Mouse (Mus musculus): ENCODE data around the gene Zbtb2.
A peak's percentile ranks its signal among the peaks of the same experiment; 100 is the strongest.

The Zbtb2 gene

GRCm38 (mm10) chr10:4386609-4387591, 1.0 kb downstream of the Zbtb2 start:
- peak; percentile 97 for DNase-seq (ENCODE audit: low read depth, low spot score)

GRCm38 (mm10) chr10:4384244-4384643, 3.7 kb downstream of the Zbtb2 start:
- DNase-seq (ENCODE audit: low read depth, low spot score), result no peak

GRCm38 (mm10) chr10:4380748-4381147, 7.2 kb downstream of the Zbtb2 start:
- DNase-seq (ENCODE audit: low read depth, low spot score), result no peak

GRCm38 (mm10) chr10:4376931-4377330, 11.0 kb downstream of the Zbtb2 start:
- DNase-seq (ENCODE audit: low read depth, low spot score), result no peak

- DNase-seq (ENCODE audit: low read depth, low spot score), result no peak
Measured at GRCm38 (mm10) chr10:4376461-4376860, 11.4 kb downstream of the Zbtb2 start.

- DNase-seq (ENCODE audit: low read depth, low spot score), result no peak
Measured at GRCm38 (mm10) chr10:4375267-4375666, 12.6 kb downstream of the Zbtb2 start.

- no peak for DNase-seq (ENCODE audit: low read depth, low spot score)
Measured at GRCm38 (mm10) chr10:4374734-4375133, 13.2 kb downstream of the Zbtb2 start.

- no peak for DNase-seq (ENCODE audit: low read depth, low spot score)
Measured at GRCm38 (mm10) chr10:4374239-4374638, 13.7 kb downstream of the Zbtb2 start.

GRCm38 (mm10) chr10:4373558-4373957, 14.3 kb downstream of the Zbtb2 start:
- no peak for DNase-seq (ENCODE audit: low read depth, low spot score)

GRCm38 (mm10) chr10:4372011-4372410, 15.9 kb downstream of the Zbtb2 start:
- no peak for DNase-seq (ENCODE audit: low read depth, low spot score)

GRCm38 (mm10) chr10:4370105-4370504, 17.8 kb downstream of the Zbtb2 start:
- no peak for DNase-seq (ENCODE audit: low read depth, low spot score)

GRCm38 (mm10) chr10:4364618-4365017, 23.3 kb downstream of the Zbtb2 start:
- DNase-seq (ENCODE audit: low read depth, low spot score), result no peak

GRCm38 (mm10) chr10:4357435-4357834, 30.5 kb downstream of the Zbtb2 start:
- no peak for DNase-seq (ENCODE audit: low read depth, low spot score)

GRCm38 (mm10) chr10:4356640-4357039, 31.3 kb downstream of the Zbtb2 start:
- DNase-seq (ENCODE audit: low read depth, low spot score), result no peak

- no peak for DNase-seq (ENCODE audit: low read depth, low spot score)
Measured at GRCm38 (mm10) chr10:4355882-4356451, 31.9 kb downstream of the Zbtb2 start.

GRCm38 (mm10) chr10:4354371-4355260, 33.3 kb downstream of the Zbtb2 start:
- peak; percentile 71 for DNase-seq (ENCODE audit: low read depth, low spot score)

- DNase-seq (ENCODE audit: low read depth, low spot score), result no peak
Measured at GRCm38 (mm10) chr10:4347591-4347990, 40.3 kb downstream of the Zbtb2 start.

- DNase-seq (ENCODE audit: low read depth, low spot score), result no peak
Measured at GRCm38 (mm10) chr10:4347136-4347492, 40.8 kb downstream of the Zbtb2 start.

- peak; percentile 85 for DNase-seq (ENCODE audit: low read depth, low spot score)
Measured at GRCm38 (mm10) chr10:4346489-4347135, 41.3 kb downstream of the Zbtb2 start.

GRCm38 (mm10) chr10:4341430-4341829, 46.5 kb downstream of the Zbtb2 start:
- DNase-seq (ENCODE audit: low read depth, low spot score), result peak; percentile 57

GRCm38 (mm10) chr10:4338863-4339461, 48.9 kb downstream of the Zbtb2 start:
- peak; percentile 57 for DNase-seq (ENCODE audit: low read depth, low spot score)

All from skeletal muscle tissue, adult 2 months (tissue).